Mouse (Mus musculus) adrenal gland (tissue): ENCODE results near the gene Syt6.

Experiments
- intact Hi-C: fragments of 180-260 bp; cut with DNase I; formaldehyde crosslinking; loops from one replicate; pipeline ENCODE4 v1.15.1; 2025
- long read RNA-seq, 2 experiments: library from polyadenylated mRNA; unstranded; transcript quantifications; one replicate each; pipeline ENCODE4 v2.0.0; 2020; ENCODE audit warnings: borderline replicate concordance in 1 of 2; ENCODE audit not compliant: insufficient replicate concordance in 1 of 2

The Syt6 gene
- long read RNA-seq, experiment 1: 0 reads
- long read RNA-seq, experiment 2: 0 reads

- intact Hi-C loops: no loop called here
Observed at GRCm38 (mm10) chr3:103575156-103575892, at the start of gene Syt6. Gene Syt6 (plus strand): TSS chr3:103575231.

GRCm38 (mm10) chr3:103526201-103526704 is 48.8 kb upstream of the Syt6 start:
- intact Hi-C loops: no loop called here

GRCm38 (mm10) chr3:103526864-103527263 is 48.2 kb upstream of the Syt6 start:
- intact Hi-C loops: no loop called here

- intact Hi-C loops: no loop called here
Observed at GRCm38 (mm10) chr3:103534036-103534435, 41.0 kb upstream of the Syt6 start.

GRCm38 (mm10) chr3:103535207-103535606 is 39.8 kb upstream of the Syt6 start:
- intact Hi-C loops: no loop called here

- intact Hi-C loops: no loop called here
Observed at GRCm38 (mm10) chr3:103539148-103539547, 35.9 kb upstream of the Syt6 start.

GRCm38 (mm10) chr3:103546166-103546565 is 28.9 kb upstream of the Syt6 start:
- intact Hi-C loops: no loop called here

GRCm38 (mm10) chr3:103546626-103547025 is 28.4 kb upstream of the Syt6 start:
- intact Hi-C loops: no loop called here

- intact Hi-C loops: no loop called here
Observed at GRCm38 (mm10) chr3:103550236-103550635, 24.8 kb upstream of the Syt6 start.

GRCm38 (mm10) chr3:103567226-103567625 is 7.8 kb upstream of the Syt6 start:
- intact Hi-C loops: no loop called here

GRCm38 (mm10) chr3:103572526-103572925 is 2.5 kb upstream of the Syt6 start:
- intact Hi-C loops: no loop called here

- intact Hi-C loops: no loop called here
Observed at GRCm38 (mm10) chr3:103573106-103573790, 1.8 kb upstream of the Syt6 start.

GRCm38 (mm10) chr3:103573791-103574166 is 1.3 kb upstream of the Syt6 start:
- intact Hi-C loops: no loop called here

GRCm38 (mm10) chr3:103574566-103575155 is 370 bp upstream of the Syt6 start:
- intact Hi-C loops: no loop called here

- intact Hi-C loops: no loop called here
Observed at GRCm38 (mm10) chr3:103575893-103576641, 1.0 kb downstream of the Syt6 start.

- intact Hi-C loops: no loop called here
Observed at GRCm38 (mm10) chr3:103587136-103587535, 12.1 kb downstream of the Syt6 start.

- intact Hi-C loops: no loop called here
Observed at GRCm38 (mm10) chr3:103587672-103588071, 12.6 kb downstream of the Syt6 start.

- intact Hi-C loops: no loop called here
Observed at GRCm38 (mm10) chr3:103589636-103590035, 14.6 kb downstream of the Syt6 start.

- intact Hi-C loops: no loop called here
Observed at GRCm38 (mm10) chr3:103592636-103593035, 17.6 kb downstream of the Syt6 start.

- intact Hi-C loops: no loop called here
Observed at GRCm38 (mm10) chr3:103593631-103594030, 18.6 kb downstream of the Syt6 start.

GRCm38 (mm10) chr3:103595271-103595810 is 20.3 kb downstream of the Syt6 start:
- intact Hi-C loops: no loop called here
